Mouse (Mus musculus) gastrocnemius, adult 8-10 months (tissue): ENCODE measurements around the gene Tecta. TPM values are rescaled to one million over a fixed set of nuclear protein-coding genes. Genes with fewer than 3 reads are reported as not detected.

Experiments
- DNase-seq, 2 experiments: peaks; one replicate each; pipeline ENCODE4 v3.0.0; 2022; ENCODE audit warnings: low spot score in 2 of 2
- total RNA-seq, 4 experiments: library from RNA; stranded (reverse); gene quantifications; 2 replicates each; pipeline ENCODE4 v1.2.4; 2022

Gene Tecta
- total RNA-seq, result under 1 TPM; 0.31 to 0.51 (median 0.33) TPM

DNA sequence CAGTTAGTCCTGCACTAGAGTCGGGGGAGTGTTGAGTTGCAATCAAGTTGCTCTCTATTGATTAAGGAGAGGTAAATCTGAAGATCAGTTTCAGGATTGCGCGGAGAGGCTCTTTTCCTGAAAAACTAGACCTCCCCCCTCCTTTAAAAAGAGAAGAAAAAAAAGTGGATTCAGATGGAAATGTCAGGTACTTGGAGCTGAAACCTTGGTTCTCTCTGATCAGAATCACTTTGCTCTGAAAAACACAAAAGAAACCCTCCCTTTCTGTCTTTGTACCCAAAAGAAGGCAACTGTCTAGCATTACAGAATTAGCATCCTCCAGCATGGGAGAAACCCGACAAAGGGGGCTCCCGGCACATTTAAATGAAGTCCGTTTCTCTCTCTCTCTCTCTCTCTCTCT, at the start of gene Tecta:
Gene Tecta, minus strand, starts transcription at position 101 of the 400 bp plus-strand sequence.
- no peak for DNase-seq

DNA sequence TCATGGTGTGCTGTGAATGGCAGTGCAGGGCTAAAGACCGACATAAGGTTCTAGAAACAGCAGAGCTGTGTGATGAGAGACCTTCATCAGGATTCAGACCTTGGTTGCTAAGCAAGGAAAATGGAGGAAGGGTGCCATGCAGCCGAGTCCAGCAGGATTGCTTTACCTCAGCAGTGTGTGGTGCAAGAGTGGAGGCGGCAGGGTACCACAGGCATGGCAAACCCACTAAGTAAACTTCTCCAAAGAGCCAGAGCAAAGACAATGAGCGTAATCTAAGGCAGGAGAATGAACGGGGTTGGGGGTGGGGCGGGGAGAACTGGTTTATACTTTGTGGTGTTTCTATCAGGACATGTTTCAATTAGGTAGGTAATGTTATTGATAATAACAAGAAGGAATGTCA, 49.3 kb upstream of the Tecta start:
- DNase-seq, result no peak

DNA sequence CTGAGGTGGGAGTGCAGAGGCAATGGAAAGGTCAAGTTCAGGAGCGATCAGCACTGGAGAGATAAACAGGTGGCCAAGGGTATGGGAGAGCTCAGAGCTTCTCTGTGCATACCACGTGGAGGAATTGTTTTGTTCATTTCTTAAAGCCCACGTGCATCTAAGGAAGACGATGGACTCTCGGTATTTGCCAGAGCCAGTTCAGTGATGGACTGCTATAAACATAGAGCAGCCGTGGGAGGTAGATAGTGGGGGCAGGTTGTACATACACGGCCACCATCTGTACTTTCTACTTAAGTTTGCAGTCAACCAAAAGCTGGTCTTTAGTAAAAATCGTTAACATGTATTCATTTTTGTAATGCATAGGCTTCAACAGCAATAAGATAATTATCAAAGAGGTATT, 42.4 kb upstream of the Tecta start:
- no peak for DNase-seq

DNA sequence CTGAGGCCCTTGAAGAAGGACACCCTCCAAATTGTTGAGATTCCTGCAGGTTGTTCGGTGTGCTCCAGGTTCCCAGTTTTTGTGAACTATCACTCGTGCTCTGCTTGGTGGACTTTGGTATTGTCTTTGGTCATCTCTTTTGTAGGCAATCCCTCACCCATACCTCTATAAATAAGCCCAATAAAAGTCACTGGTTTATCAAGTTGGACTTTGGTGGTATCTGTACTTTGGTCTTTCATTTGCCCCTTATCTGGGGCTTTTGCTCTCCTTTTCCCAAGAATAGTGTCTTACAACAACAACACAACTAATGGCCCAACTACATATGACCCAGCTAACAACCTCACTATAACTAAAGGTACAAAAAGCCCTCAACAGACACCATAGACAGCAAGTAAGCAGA, 41.5 kb upstream of the Tecta start:
- DNase-seq, result no peak

DNA sequence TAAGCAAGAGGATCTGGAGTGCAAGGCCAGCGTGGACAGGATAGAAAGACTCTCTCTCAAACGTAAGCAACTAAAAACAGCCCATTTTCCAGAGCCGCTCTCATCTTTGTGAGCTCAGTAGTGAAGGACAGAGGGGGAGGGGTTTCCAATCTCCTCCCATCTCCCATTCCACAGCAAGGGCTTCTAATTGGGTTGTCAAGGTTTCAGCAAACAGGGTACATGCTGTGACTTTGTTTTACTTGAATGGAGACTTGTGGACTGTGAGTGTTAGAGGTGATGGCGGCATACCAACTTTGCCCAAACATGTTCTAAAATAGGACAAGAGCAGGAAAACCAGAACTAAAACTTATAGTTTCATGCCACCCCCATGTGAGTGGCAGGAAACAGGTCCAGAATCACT, 39.7 kb upstream of the Tecta start:
- no peak for DNase-seq

DNA sequence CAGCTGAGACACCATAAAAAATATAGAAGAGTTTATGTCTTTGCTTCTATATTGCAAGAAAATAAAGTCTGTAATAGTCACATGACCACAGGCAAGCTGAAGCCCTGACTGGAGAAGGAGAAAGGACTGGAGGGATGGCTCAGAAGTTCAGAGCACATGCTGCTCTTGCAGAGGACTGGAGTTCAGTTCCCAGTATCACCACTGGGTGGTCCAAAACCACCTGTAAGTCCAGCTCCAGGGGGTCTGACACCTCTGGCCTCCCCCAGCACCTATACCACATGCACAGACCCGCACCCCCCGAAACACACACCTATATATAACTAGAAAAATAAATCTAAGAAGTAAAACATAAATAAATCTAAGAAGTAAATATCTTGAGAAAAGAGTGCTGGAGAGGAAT, 32.4 kb upstream of the Tecta start:
- no peak for DNase-seq

DNA sequence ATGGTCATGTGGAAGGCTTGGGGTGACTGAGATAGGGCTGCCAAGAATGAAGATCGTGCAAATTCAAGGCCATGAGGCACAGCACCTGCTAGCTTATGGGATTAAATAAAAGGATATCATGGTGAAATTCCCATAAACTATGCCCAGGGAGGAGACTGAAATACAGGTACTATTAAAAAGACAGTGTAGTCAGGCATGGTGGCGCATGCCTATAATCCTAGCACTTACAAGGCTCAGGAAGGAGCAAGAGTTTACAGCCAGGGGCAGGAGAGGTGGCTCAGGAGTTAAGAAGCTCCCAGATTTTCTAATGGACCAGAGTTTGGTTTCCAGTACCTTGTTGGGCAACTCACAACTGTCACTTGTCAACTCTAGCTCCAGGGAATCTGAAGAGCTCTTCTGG, 31.9 kb upstream of the Tecta start:
- DNase-seq, result no peak

DNA sequence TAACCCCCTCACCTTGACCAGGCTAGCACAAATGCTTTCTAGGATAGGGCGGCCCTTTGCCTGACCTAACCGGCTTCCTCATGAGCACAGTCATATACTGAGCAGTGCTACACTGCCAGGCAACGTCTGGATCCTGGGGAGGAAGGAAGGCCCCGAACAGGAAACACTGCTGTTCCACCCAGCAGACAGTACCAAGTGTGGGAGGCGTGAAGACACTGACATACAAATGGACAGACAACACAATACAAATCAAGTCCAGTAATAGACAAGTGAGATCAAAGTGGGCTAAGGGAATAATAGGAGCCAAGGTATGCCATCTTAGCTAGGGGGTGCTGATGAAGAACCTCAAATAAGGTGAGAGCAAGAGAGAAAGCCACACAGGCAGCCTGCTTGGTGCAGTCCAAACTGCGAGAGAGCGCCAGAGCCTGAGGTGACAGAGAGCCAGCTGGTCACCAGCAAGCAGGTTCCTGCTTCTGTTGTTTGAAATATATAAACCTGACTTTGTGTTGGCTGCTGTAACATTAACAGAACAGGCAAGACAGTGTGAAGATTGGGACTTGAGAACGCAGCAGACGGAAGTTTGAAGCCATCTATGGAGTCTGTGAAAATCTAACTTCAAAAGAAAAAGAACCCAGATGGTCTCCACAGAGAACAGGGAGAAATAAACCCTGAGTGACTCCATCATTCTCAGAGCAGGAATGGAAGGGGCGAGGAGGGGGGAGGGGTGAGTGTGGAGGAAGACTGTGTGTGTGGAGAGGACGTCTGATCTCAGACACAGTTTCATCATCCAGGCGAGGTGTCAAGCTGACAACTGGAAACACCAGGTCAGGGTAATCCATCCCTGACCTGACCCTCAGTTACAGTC, 28.6 kb upstream of the Tecta start:
- no peak for DNase-seq

DNA sequence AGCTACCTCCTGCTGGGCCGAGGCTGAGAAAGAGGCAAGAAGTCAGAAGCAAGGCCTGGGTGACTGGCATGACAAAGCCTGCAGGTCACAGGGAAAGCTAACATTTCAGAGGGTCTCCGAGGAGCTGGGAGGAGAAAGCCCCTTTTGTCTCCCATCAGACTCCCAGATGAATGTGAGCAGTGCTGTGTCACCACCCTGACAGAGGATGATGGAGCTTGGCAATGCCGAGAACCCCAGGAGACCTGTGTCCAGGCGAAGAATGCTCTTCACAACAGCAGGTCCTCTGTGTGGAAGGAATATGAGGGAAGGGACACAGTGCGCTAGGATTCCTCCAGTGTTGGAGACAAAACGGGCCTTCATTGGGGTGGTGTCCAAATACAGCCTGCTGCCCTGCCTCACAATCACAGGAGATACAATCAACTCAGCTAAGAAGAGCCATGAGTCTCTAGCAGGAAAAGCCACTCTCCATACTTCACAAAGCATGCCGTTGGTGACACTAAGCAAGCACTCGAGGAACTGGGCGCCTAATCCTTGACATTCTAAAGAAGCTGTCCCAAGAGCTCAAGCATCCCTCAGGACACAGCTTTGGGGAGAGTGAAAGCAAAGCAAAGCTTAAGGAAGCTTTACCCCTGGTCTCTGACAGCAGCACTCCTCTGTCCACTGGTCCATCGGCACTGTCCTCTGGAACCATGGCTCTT, 27.1 kb upstream of the Tecta start:
- DNase-seq, result no peak

DNA sequence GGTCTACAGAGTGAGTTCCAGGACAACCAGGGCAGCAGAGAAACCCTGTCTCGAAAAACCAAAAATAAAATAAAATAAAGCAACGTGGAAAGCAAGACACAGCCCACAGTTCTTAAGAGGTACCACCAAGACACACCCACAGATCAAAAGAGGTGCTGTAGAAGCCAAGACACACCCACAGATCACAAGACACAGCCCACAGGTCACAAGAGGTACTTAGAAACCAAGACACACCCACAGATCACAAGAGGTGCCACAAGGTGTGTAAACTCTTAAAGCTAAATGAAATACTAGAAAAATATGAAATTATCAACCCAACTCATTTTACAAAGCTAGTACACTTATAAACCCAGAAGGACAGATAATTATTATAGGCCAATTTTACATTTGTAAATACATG, 23.9 kb upstream of the Tecta start:
- no peak for DNase-seq

DNA sequence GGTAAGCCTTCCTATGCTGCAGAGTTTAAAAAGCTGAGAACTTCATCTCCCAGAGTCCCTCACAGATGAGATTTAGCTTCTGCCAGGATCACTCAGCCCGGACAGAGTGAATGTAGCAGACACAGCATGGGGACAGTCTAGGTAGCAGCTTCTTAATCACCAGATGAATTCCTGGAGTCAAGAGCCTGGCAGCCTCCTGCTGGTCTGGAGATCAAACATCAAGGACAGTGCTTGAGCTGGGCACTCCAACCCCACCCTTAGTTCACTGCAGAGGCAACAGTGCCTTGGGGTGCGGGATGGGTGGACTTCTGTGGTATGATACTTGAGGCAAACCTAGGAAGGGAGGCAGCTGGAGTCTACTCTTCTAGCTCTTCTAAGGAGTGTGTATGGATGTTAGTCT, 20.0 kb upstream of the Tecta start:
- no peak for DNase-seq

DNA sequence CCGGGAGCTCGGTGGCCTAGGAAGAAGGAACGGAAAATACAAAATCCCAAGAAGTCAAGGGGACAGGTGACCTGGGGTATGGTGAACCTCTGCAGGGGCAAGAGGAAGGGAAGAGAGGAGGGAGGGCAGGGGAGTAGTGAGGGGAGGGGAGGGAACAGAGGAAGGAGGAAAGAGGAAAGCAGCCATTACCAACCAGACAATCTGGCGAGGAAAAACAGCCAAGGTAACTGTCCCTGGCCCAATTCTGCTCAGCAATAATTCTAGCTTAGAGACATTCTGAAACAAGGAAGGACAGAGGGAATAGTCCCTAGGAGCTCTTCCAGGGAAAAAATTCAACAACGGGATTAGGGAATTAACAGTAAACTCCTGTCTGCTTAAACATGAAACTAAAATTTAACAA, 19.1 kb upstream of the Tecta start:
- DNase-seq, result no peak

DNA sequence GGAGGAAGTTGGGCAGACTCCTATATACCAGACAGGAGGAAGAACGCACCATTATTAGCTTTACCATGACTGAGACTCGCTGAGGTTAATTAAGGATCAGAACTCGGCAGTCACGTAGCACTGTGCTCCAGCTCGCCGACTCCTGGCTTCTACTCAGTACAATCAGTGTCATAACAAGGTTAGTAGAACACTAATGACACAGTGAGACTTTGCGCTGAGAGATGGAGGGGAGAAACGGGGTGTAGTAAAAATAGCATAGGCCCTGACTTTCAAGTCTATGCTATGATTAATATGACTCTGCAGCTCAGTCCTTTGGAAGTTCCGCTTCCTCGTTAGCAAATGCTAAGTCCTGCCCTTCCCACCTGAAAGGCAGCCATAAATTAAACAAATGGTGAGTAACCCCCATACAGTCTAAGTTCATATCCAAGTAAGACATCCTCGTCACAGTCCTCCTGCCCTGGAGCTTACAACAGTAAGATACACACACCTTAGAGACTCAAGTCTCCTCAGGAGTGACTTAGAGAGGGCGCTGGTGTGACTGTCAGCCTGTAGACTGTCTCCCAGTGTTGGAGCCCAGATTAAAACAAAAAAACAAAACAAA, 17.7 kb upstream of the Tecta start:
- DNase-seq, result no peak

DNA sequence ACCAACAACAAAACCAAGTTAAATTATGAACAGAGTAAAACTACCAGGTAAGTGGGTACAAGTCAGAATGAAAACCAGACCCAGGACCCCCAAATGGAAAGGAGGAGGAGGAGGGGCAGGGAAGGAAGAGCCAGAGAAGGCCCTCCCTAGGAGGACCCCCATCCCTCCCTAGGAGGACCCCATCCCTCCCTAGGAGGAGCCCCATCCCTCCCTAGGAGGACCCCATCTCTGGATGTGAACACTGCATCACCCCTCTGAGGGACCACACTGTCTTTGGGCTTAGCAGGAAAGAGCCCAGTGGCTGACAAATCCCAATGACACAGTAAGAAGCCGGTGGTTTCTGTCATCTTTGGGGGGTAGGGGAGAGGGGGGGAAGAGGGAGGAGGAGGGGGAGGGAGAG, 15.5 kb upstream of the Tecta start:
- DNase-seq, result no peak

DNA sequence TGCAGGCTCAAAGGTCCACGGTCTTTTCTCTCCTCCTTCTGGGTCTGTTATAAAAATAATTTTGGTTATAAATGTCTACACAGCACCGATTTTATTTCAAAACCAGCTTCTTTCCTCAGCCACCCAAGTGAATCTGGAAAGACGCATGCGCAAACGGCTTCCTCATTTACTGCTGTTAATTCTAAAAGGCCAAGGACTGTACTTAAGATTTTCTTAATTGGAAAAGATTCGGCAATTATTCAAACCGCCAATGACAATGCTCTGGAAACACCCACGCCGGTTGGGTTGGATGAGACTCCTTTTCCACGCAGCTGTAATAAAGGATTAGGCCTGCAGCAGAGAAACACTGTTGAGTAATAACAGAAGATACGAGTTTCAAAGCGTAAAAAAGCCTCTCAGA, 13.6 kb upstream of the Tecta start:
- DNase-seq, result no peak

DNA sequence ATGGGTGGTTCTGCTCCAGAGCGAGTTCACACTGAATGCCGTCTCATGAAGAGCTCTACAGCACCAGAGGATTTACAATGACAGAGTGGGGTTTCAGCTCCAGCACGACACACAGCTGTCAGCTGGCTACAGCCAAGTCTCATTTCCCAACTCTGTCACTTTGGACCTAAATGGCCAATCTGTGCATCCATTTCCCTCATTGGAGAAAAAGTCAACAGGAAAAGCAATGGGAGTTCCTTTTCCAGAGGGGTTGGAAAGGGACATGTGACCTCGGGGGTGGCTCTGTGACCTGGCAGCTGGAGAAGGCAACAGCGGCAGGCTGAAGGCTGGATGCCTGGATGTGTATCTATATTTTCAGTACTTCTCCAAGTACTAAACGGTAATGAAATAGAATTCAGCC, 11.6 kb upstream of the Tecta start:
- no peak for DNase-seq

DNA sequence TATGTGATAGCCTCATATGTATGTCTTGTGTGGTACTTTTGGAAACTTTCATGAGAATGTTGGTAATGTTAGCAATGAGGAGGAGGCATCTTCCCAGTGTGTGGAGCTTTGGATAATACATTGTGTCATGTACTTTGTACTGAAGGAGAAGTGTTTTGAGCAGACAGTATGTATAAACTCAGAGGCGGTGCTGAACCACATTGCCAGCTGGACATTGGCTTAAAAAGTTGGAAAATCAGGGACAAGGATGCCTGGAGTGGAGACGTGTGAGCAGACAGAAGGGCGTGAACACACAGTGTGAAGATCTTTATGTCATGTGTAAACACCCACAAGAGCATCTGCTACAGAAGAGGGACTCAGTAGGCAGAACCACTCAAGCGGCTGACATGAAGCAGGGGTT, 6.0 kb upstream of the Tecta start:
- DNase-seq, result no peak

DNA sequence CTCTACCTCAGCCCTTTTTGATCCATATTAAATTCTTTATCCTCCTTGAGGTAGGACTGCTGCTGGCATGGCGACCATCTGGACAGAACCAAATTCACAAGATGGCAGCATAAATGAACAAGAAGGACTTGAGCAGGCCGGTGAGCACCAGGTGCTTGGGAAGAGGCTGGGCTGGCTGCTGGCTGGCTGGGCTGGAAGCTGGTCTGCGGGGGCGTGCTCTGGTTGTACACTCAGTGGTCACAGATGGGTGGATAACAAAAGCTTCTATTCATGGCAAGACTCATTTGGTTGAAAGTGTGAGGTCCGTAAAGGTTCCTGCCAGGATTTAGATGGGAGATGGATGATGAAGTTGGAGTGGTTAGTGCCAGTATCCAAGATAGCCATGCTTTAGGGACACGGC, 1.8 kb upstream of the Tecta start:
- no peak for DNase-seq

DNA sequence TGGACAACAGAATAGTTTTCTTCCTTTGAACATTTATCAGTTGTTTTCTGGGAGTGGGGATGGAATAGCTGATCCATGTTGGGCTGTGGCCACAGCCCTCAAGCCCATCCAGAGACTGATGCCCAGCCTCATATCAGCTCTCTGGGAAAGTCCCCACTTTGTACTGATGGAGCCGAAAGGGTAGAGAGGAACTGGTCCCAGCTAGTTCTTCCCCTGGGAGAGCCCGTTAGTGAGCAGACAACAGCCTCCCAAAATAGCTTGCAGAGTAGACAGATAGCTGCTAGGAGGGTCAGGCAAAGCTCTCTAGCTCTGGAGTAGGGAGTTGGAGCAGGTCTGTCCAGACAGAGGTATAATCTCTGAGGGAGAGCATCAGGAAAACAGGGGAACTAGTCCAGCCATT, 3.6 kb downstream of the Tecta start:
- no peak for DNase-seq

DNA sequence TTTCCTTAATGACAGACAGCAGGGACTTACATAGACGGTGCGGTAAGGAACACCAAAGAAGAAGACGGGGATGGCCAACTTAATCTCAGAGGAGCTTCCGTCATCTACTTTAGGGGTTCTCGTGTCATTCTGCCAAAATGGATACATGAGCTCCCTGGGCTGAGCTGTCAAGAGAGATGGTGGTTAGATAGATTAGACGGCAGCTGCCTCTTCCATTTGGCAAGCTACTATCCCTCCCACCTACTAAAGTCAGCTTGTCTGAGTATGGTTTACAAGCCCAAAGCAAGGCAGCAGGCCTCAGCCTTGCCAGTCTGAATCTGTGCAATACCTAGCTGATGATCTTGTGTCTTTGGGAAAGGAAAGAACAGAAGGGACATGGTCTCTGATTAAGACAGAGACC, 4.8 kb downstream of the Tecta start:
- no peak for DNase-seq

DNA sequence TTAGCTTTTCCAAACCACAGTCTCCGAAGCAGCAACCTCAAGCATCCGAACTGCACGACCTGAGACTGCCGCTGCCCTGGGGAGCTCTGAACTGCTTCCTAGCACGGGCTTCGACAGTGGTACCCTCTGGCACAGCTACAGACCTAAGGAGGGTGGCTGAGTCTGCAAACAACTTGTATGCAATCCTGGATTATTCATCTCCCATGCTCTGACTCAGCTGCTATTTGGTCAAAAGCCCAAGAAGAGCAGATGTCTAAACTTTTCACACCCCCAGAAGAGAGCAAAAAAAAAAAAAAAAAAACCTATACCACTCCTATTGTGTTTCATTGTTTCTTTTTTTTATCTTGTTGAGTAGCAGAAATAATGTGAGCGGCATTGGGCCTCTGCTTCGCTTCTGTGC, 5.4 kb downstream of the Tecta start:
- no peak for DNase-seq

DNA sequence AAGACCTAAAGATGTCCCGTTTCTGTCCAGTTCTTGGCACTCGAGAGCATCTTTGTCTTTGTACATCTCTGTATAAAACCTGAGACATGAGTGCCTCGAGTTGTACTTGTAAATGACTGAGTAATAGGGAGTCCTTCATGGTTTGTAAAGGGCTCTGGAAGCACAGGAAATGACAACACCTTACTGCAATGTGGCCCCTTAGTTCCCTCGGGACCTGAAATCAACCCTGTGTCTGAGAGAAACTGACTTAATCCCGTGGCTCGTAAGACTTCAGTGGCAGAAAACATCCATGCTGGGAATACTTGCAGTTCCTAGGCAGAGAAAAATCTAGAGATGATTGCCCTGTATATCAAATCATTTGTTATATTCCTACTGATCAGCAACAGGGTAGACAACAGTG, 6.8 kb downstream of the Tecta start:
- DNase-seq, result no peak

DNA sequence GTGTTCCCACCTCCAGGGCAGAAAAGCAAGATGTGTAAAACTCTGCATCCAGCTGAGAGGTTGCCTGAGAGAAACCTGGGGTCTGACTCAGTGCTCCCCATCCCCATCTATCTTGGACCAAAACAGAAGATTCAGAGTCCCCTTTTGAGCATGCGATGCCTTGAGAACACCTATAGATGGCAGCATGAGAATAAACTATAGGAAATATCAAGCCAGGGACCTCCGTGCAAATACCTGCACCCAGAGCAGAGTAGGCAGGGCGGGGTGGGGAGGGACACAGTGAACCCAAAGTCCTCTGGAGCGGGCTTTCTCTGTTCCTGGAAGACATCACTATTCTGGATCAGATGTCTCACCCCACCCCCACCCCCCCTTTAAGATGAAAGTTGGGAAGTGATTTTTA, 11.2 kb downstream of the Tecta start:
- DNase-seq, result no peak
